Mouse (Mus musculus) gastrocnemius, postnatal 14 days (tissue): ENCODE measurements at regions not wholly inside any gene's neighbourhood (a gene's known extent, or its start where the extent isn't known, plus 50 kb on each side); places are given as distances from the start of the nearest gene placed in this dataset.

Source experiments
- DNase-seq: peaks from one replicate; pipeline ENCODE4 v3.0.0; 2021; ENCODE audit warnings: mixed read lengths
- intact Hi-C: fragments of 180-260 bp; cut with DNase I; formaldehyde crosslinking; loops from one replicate; pipeline ENCODE4 v1.15.1; 2025; ENCODE audit warnings: low total_unique reads

- intact Hi-C loops: no loop called here
These were observed 54.5 kb downstream of the Gm10260 start for GRCm38 (mm10) chr13:97705926-97706325.

GRCm38 (mm10) chr13:97704541-97704940, 55.9 kb downstream of the Gm10260 start:
- intact Hi-C loops: no loop called here
- no peak for DNase-seq

More at GRCm38 (mm10) chr13:97705926-97706325, 54.5 kb downstream of the Gm10260 start:
- no peak for DNase-seq

- DNase-seq: no peak
- intact Hi-C loops: no loop called here
These were observed 61.5 kb downstream of the Gm10260 start for GRCm38 (mm10) chr13:97698967-97699366.

GRCm38 (mm10) chr13:97698317-97698716, 62.1 kb downstream of the Gm10260 start:
- no peak for DNase-seq
- intact Hi-C loops: no loop called here

- no peak for DNase-seq
- intact Hi-C loops: no loop called here
These were observed 63.2 kb downstream of the Gm10260 start for GRCm38 (mm10) chr13:97697262-97697661.

GRCm38 (mm10) chr13:97695022-97695421, 65.4 kb downstream of the Gm10260 start:
- DNase-seq: no peak
- intact Hi-C loops: no loop called here

GRCm38 (mm10) chr13:97694356-97694990, 66.0 kb downstream of the Gm10260 start:
- no peak for DNase-seq
- intact Hi-C loops: no loop called here

- intact Hi-C loops: no loop called here
- DNase-seq: no peak
These were observed 72.0 kb downstream of the Gm10260 start for GRCm38 (mm10) chr13:97688310-97688886.

GRCm38 (mm10) chr13:97683836-97684235, 76.6 kb downstream of the Gm10260 start:
- intact Hi-C loops: no loop called here
- DNase-seq: no peak

GRCm38 (mm10) chr13:97681228-97681987, 79.0 kb downstream of the Gm10260 start:
- no peak for DNase-seq
- intact Hi-C loops: no loop called here

- no peak for DNase-seq
- intact Hi-C loops: no loop called here
These were observed 80.0 kb downstream of the Gm10260 start for GRCm38 (mm10) chr13:97680283-97680896.

- DNase-seq: no peak
- intact Hi-C loops: no loop called here
These were observed 81.4 kb downstream of the Gm10260 start for GRCm38 (mm10) chr13:97678991-97679390.

GRCm38 (mm10) chr13:97676536-97677048, 83.8 kb downstream of the Gm10260 start:
- peak; percentile 17 for DNase-seq
- intact Hi-C loops: no loop called here

GRCm38 (mm10) chr13:97673107-97673506, 87.3 kb downstream of the Gm10260 start:
- intact Hi-C loops: no loop called here

GRCm38 (mm10) chr13:97672038-97672675, 88.3 kb downstream of the Gm10260 start:
- DNase-seq: no peak
- intact Hi-C loops: no loop called here

More at GRCm38 (mm10) chr13:97673107-97673506, 87.3 kb downstream of the Gm10260 start:
- DNase-seq: no peak

- DNase-seq: no peak
- intact Hi-C loops: no loop called here
These were observed 91.1 kb downstream of the Gm10260 start for GRCm38 (mm10) chr13:97669366-97669765.

- no peak for DNase-seq
- intact Hi-C loops: no loop called here
These were observed 91.5 kb downstream of the Gm10260 start for GRCm38 (mm10) chr13:97668910-97669309.

- DNase-seq: no peak
- intact Hi-C loops: no loop called here
These were observed 93.1 kb downstream of the Gm10260 start for GRCm38 (mm10) chr13:97667313-97667712.

GRCm38 (mm10) chr13:97666761-97667160, 93.7 kb downstream of the Gm10260 start:
- intact Hi-C loops: no loop called here
- DNase-seq: no peak

- DNase-seq: no peak
- intact Hi-C loops: no loop called here
These were observed 95.2 kb downstream of the Gm10260 start for GRCm38 (mm10) chr13:97665226-97665625.
